Mouse (Mus musculus) layer of hippocampus, adult 8-10 months (tissue): ENCODE data around the gene Sort1. TPM values are rescaled to one million over a fixed set of nuclear protein-coding genes. Genes with fewer than 3 reads are reported as not detected.
A peak's percentile ranks its signal among the peaks of the same experiment; 100 is the strongest.

Source experiments
- DNase-seq, 2 experiments: peaks; one replicate each; pipeline ENCODE4 v3.0.0; 2022; ENCODE audit warnings: low spot score in 2 of 2
- total RNA-seq, 4 experiments: library from RNA; stranded (reverse); gene quantifications; 2 replicates each; pipeline ENCODE4 v1.2.4; 2022

Gene Sort1
- total RNA-seq, 4 experiments from 2014 or later = 329 to 381 (median 353) TPM

- no peak for DNase-seq
These were observed 44.0 kb downstream of the Sort1 start for GRCm38 (mm10) chr3:108327916-108328315.

- peak in 1 of 2 experiments; percentile 55 for DNase-seq
These were observed 44.6 kb downstream of the Sort1 start for GRCm38 (mm10) chr3:108328441-108328841.

- no peak for DNase-seq
These were observed 46.9 kb downstream of the Sort1 start for GRCm38 (mm10) chr3:108330812-108331211.

GRCm38 (mm10) chr3:108336878-108337277 is 53.0 kb downstream of the Sort1 start:
- no peak for DNase-seq

- no peak for DNase-seq
These were observed 57.2 kb downstream of the Sort1 start for GRCm38 (mm10) chr3:108341040-108341439.

- no peak for DNase-seq
These were observed 58.3 kb downstream of the Sort1 start for GRCm38 (mm10) chr3:108342185-108342584.

- DNase-seq = no peak
These were observed 62.0 kb downstream of the Sort1 start for GRCm38 (mm10) chr3:108345855-108346254.

- DNase-seq = no peak
These were observed 64.5 kb downstream of the Sort1 start for GRCm38 (mm10) chr3:108348376-108348775.

GRCm38 (mm10) chr3:108355245-108355644 is 71.4 kb downstream of the Sort1 start:
- DNase-seq = no peak

GRCm38 (mm10) chr3:108357051-108357450 is 73.2 kb downstream of the Sort1 start:
- DNase-seq = no peak

GRCm38 (mm10) chr3:108358445-108358844 is 74.6 kb downstream of the Sort1 start:
- peak; percentile 67 for DNase-seq

GRCm38 (mm10) chr3:108360894-108361293 is 77.0 kb downstream of the Sort1 start:
- DNase-seq = no peak

- DNase-seq = no peak
These were observed 79.7 kb downstream of the Sort1 start for GRCm38 (mm10) chr3:108363626-108364025.

- DNase-seq = no peak
These were observed 80.6 kb downstream of the Sort1 start, which contains the start of gene Mybphl for GRCm38 (mm10) chr3:108364270-108364995. Gene Mybphl (plus strand): TSS chr3:108364911.

- no peak for DNase-seq
These were observed 83.3 kb downstream of the Sort1 start for GRCm38 (mm10) chr3:108367173-108367572.

- no peak for DNase-seq
These were observed 83.9 kb downstream of the Sort1 start for GRCm38 (mm10) chr3:108367828-108368227.

GRCm38 (mm10) chr3:108368721-108369120 is 84.8 kb downstream of the Sort1 start:
- no peak for DNase-seq

- DNase-seq = no peak
These were observed 88.4 kb downstream of the Sort1 start for GRCm38 (mm10) chr3:108372274-108372673.

GRCm38 (mm10) chr3:108372691-108373090 is 88.8 kb downstream of the Sort1 start:
- no peak for DNase-seq

- DNase-seq = no peak
These were observed 95.2 kb downstream of the Sort1 start for GRCm38 (mm10) chr3:108378875-108379663.

GRCm38 (mm10) chr3:108380695-108381094 is 96.8 kb downstream of the Sort1 start:
- DNase-seq = no peak
